Mouse (Mus musculus) cerebellum, postnatal 14 days (tissue): ENCODE measurements at regions not wholly inside any gene's neighbourhood (a gene's known extent, or its start where the extent isn't known, plus 50 kb on each side); places are given as distances from the start of the nearest gene placed in this dataset.
A peak's percentile ranks its signal among the peaks of the same experiment; 100 is the strongest.

Experiments
- DNase-seq, 2 experiments: peaks; one replicate each; pipeline ENCODE4 v3.0.0; 2021; ENCODE audit warnings: mixed read lengths in 2 of 2

GRCm38 (mm10) chr13:92911660-92912284, 67.2 kb downstream of the Mtx3 start:
- DNase-seq, result no peak

- no peak for DNase-seq
Measured at GRCm38 (mm10) chr13:92912661-92913060, 68.1 kb downstream of the Mtx3 start.

DNA sequence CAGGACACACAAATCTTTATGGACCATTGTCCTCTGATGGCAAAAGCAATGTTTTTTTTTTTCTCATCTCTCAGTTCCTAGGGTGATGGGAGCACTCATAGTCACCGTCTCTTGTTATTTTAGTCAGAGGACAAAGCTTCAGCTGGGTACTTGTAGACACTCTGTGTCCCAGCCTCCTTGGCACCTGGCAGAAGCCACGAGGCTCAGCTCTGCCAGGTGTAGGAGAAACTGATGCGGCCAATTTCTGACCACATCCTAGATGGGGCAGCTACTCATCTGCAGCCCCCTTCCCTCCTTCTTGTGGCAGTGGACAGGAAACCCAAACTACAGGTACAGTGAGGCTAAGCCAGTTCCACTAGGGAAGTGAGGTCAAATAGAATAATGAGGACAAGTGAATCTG, 70.1 kb downstream of the Mtx3 start:
- DNase-seq, result no peak

DNA sequence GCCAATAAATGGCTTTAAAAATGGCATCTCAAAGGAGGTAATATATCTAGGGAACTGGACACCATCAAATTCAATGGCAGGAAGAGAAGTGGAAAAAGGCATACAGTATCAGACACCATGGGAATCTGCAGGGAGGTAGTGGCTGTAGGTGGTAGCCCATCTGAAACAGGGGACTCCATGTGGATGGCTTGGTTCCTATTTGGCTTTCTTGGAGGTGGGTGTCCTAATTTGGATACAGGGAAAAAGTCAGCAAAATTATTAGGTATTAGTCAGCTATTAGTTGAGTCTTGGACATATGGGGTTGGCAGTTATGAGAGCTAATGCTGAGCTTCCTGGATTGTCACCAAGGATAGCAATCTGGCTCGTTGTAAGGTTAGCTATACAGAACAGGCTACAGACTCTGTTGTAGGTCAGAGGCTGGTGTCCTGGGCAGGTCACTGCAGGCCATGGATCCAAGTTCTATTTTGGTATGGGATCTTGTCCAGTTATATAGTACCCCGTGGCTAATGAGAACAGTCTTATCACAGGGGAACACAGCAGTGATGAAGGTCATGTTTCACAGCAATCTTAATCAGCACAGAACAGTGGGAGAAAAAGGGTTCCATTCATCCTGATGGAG, 70.8 kb downstream of the Mtx3 start:
- peak; percentile 45 to 82 for DNase-seq

DNA sequence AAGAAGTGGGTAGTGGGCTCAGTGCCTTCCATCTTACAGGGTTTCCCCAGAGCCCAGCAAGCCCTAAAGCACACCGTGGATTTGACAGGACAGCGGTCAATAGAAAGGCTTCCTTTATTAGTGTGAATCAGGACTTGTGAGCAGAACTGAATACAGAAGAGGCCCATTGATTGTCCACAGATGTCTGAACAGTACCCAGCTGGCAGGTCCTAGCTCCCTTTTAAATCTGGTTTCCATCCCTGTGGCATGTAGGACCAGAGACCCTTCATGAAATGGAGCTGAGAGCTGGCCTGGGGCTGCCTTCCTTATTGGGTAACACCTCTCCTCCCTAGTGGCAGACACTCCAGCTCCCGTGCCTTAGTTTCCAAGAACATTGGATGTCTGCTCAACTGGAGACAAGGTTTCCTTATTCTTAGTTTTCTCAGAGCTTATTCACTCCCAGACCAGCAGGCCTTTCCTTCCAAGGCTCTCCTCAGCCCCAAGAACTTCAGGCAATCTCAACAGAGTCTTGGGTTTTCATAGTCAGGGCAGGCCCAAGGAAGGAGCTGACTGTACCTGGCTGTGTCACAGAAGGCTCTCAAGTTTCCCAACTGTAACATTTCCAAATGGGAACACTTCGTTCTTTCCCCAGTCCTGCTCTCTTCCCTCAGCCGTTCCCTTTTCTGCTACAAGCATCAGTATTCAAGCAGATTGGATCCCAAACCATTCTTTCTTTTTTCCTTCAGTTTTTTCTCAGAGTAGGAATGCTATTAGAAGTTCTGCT, 71.6 kb downstream of the Mtx3 start:
- no peak for DNase-seq

GRCm38 (mm10) chr13:92919882-92920281, 75.3 kb downstream of the Mtx3 start:
- DNase-seq, result no peak

- no peak for DNase-seq
Measured at GRCm38 (mm10) chr13:92921936-92922335, 77.4 kb downstream of the Mtx3 start.

DNA sequence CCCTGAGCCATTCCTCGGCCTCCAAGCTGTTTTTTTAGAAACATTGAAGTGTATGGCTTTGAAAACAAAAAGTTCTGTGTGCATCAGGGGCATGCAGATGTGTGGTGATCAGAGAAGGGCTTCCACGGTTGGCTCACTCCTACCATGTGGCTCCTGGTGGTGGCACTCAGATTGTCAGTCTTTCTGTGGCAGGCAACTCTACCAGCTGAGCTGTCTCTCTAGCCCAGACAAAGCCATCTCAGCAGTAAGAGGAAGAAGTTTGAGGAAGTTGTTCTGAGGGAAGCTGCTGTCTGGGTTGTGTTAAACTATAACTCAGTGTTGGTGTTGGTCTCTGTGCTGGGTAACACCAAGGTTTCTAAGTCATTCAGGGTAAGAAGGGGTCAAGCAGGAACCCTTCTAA, 78.9 kb downstream of the Mtx3 start:
- DNase-seq, result no peak

DNA sequence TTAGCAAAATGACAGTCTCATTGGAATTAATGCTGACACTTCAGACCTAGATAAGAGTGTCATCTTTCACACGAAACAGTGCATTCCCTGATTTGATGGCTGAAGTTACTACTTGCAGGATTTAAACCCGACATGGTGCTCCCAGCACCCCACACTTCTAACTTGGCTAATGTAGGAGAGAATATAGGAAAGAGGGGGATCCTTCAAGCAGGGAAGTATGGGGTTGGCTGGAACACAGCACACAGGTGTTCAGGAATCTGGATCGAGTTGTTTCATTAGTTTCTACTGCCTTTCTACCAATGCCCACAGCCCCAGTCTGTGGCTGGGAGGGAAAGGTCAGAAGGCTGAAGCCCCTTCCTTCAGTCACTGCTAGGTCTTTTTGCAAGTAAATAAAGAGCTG, 79.5 kb downstream of the Mtx3 start:
- no peak for DNase-seq

GRCm38 (mm10) chr13:92925196-92925595, 80.6 kb downstream of the Mtx3 start:
- DNase-seq, result no peak

DNA sequence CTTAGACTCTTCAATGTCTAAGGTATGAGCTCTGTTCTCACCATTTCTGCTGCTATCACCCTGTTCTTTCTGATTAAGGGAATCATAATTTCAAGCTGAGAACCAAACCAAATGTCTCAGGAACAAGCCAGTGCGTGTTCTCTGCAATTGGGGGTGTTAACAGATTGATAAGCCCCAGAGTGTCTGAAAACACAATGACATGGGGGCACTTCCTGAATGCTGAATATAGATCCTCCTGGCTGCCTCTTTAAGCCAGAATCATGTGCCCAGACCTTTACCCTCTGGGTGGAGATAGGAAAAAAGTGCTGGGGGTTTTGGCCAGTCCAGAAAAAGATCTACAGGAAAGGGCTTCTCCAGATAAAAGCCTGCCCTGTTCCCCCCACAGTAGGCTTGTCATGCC, 84.0 kb downstream of the Mtx3 start:
- DNase-seq, result no peak

- DNase-seq, result no peak
Measured at GRCm38 (mm10) chr13:92931696-92932095, 87.1 kb downstream of the Mtx3 start.

GRCm38 (mm10) chr13:92939032-92939431, 94.5 kb downstream of the Mtx3 start:
- DNase-seq, result no peak

DNA sequence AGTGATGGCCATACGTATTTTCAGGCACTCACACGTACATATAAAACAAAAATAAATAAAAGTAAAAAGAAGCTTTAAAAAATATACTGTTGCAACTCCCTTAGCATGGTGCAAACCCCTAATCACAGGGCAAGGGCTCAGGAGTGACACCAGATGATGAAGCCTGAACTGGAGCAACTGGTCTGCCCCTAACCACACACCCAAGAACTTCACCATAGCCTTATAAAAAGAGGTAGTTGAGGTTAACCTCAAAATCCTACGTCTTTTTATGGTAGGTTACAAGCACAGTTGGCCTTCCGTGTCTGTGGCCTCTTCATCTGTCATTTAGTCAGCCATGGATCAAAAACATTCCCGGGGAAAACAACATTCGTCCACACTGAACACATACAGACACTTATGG, 96.0 kb downstream of the Mtx3 start:
- DNase-seq, result no peak

DNA sequence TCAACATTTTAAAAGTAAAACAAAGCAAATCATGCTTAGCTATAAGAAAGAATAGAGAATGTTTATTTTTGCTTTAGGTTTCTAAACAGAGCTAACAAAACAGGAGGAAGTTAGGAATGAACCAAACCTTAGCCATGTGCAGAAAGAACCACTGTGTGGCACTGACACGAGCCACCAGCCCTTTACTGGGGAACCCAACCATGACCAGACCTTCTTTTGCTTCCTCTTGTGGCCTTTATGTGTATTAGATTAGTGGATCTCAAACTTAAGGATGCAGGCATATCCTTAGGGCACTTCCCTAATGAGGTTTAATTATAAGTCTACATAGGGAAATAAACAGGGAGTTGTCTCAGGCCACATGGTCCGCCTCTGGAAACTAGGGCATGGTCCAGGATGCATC, 104.0 kb downstream of the Mtx3 start:
- DNase-seq, result no peak

GRCm38 (mm10) chr13:92960031-92960430, 115.5 kb downstream of the Mtx3 start:
- no peak for DNase-seq

- no peak for DNase-seq
Measured at GRCm38 (mm10) chr13:92962625-92963024, 118.1 kb downstream of the Mtx3 start.

- no peak for DNase-seq
Measured at GRCm38 (mm10) chr13:92963351-92963895, 118.9 kb downstream of the Mtx3 start.

- no peak for DNase-seq
Measured at GRCm38 (mm10) chr13:92964213-92964743, 119.7 kb downstream of the Mtx3 start.

DNA sequence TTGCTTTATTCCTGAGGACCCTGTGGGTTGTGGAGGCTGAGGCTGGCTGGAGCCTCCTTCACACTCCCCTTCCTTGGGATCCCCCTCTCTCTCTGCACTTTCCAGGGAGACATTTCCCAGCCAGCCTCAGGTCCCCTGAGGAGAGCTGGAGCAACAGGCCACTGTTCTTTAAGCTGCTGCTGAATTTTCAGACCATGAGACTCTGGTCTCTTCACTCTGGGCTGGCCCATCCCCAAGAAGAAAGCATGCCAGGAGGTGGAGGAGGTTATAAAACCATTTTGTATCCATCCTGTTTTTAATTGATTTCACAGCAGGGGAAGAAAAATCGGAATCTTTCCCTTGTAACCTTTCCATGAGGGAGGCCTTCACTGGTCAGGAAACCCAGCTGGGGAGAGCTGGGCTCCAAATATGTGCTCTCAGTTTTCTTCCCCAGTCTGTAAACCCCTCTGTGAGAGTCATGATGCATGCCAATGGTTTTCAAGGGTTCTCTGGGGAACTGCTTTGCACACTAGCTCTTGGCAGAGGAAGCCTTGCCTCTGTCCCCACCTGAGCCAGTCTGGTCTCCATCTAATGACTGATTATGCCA, 122.6 kb downstream of the Mtx3 start:
- DNase-seq, result peak; percentile 17 to 25

DNA sequence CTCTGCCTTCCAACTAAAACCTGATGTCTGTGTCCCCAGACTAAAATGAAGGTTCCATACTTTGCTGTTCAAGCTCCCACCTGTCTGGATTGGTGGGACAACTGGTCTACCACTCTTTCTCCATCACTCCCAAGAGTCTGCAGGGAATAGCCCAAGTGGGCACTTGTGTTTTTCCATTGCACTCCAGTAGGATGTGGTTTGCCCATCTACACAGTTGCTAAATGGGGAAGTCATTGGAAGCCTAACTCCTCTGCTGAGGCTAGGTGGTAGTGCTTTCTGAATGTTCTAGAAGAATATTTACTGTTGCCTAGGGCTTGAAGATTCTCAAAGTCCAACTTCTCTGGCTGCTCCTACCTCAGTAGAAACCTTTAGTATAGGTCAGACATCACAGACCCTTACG, 125.0 kb downstream of the Mtx3 start:
- DNase-seq, result no peak

GRCm38 (mm10) chr13:92972891-92973290, 128.3 kb downstream of the Mtx3 start:
- no peak for DNase-seq

- no peak for DNase-seq
Measured at GRCm38 (mm10) chr13:92973791-92974190, 129.2 kb downstream of the Mtx3 start.
